Mouse (Mus musculus) forebrain, embryonic 16.5 days (tissue): ENCODE measurements at regions not wholly inside any gene's neighbourhood (a gene's known extent, or its start where the extent isn't known, plus 50 kb on each side); places are given as distances from the start of the nearest gene placed in this dataset.
"Not testable (repeated sequence)": the region's sequence is repeated elsewhere in the genome, so short reads cannot be mapped to it uniquely, and the experiment has no call there.

Source experiments
- ATAC-seq: fragments of 200-750 bp; cut with Nextera tagmentation; 2 replicates; pipeline ENCODE4 v1.8.0; 2017; ENCODE audit warnings: mild to moderate bottlenecking, moderate library complexity
- H3K27ac ChIP-seq: fragments of 300-500 bp; sonication (generic); 2 replicates; pipeline ENCODE4 v1.5.1; 2014; ENCODE audit warnings: low read length, control low read depth
- H3K27me3 ChIP-seq: fragments of 300-500 bp; sonication (generic); replicated peaks from 2 replicates; pipeline ENCODE4 v1.6.1; 2014; ENCODE audit warnings: low read length; ENCODE audit not compliant: control insufficient read depth, insufficient read depth
- H3K36me3 ChIP-seq: fragments of 300-500 bp; sonication (generic); 2 replicates; pipeline ENCODE4 v1.6.1; 2014; ENCODE audit not compliant: control insufficient read depth, insufficient read depth
- H3K4me1 ChIP-seq: fragments of 300-500 bp; sonication (generic); replicated peaks from 2 replicates; pipeline ENCODE4 v1.6.1; 2014; ENCODE audit warnings: low read length; ENCODE audit not compliant: control insufficient read depth, insufficient read depth
- H3K4me2 ChIP-seq: fragments of 300-500 bp; sonication (generic); 2 replicates; pipeline ENCODE4 v1.6.1; 2014; ENCODE audit warnings: mild to moderate bottlenecking, low read length, control low read depth
- H3K4me3 ChIP-seq: fragments of 300-500 bp; sonication (generic); replicated peaks from 2 replicates; pipeline ENCODE4 v1.5.1; 2014; ENCODE audit warnings: mild to moderate bottlenecking, low read length, control low read depth
- H3K9ac ChIP-seq: fragments of 300-500 bp; sonication (generic); replicated peaks from 2 replicates; pipeline ENCODE4 v1.6.1; 2014; ENCODE audit warnings: low read depth, low read length, control low read depth
- H3K9me3 ChIP-seq: fragments of 300-500 bp; sonication (generic); 2 replicates; pipeline ENCODE4 v1.6.1; 2016; ENCODE audit warnings: low read length; ENCODE audit not compliant: control insufficient read depth
- WGBS: fragments of 180-500 bp; shearing (Covaris S2); extraction: QIAGEN DNeasy Blood & Tissue Kit; methylation state at CpG from one replicate; pipeline ENCODE4 v1.1.7; 2014; 5-methylcytosine and 5-hydroxymethylcytosine counted together

DNA sequence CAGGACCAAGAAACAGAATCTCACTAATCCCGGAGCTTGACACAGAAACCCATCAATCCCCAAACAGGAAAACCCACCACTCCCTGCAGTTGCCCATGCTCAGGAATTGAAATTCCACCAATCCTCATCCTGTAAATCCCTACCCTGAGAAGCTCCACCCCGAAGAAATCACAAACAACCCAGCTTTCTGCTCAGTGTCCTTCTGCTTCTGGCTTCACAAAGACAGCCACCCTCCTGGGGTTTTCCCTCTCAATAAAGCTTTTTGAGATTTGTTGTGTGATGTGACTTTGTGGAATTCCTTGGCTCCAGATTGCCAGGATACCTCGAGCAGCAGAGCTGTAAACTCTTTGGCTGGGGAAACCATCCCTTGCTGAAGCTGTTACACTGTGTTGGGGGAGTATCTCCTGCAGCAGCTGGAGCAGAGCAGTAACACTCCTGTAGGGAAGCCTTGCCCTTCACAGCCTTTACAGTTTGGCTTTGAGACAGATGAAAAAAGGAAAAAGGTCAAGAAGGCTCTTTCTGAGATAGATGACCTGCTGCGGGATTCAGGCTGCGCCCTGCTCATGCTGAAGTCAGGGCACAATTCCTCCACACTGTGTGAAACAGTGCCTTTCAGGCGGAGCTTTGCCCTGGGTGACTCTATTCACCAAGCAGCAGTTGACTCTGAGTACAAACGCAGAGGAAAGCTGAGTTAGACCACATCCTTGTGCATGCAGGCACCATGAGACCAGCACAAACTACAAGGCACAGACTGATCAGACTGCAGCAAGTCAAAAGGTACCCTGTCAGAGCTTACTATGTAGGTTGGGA, 180.6 kb upstream of the Peli2 start:
- Histone ChIP-seq H3K4me1 (no peaks in the 10 kb centered on the region), H3K27me3 (no peaks in the 10 kb centered on the region), H3K27ac (no peak overlapping the region), H3K9me3 (no peaks in the 10 kb centered on the region), H3K4me2 (no peak overlapping the region), H3K9ac (no peak overlapping the region), H3K4me3 (no peak overlapping the region), H3K36me3 (no peaks in the 10 kb centered on the region)
- ATAC-seq, result no peak
- WGBS, result 49% methylated on average over 7 of the region's 7 CpGs

DNA sequence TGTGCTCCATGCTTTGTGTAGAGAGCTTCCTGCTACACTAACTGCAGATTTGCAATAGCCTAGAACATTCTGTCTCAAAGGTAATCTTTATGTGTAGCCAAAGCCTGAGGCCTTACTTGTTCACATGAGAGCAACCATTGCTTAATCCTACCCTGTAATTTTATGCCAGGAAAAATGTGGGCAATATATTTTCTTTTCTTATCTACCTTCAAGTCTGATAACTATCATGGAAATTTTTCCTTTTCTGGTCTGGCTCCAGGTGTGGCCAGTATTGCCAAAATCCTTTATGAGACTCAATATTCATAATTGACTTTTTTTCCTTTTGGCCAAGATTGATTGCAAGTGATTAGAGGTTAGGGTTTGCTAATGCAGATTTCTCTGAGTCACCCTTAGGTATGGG, 178.0 kb upstream of the Peli2 start:
- Histone ChIP-seq H3K4me2 (no peak overlapping the region), H3K27me3 (no peaks in the 10 kb centered on the region), H3K9me3 (no peaks in the 10 kb centered on the region), H3K4me1 (no peaks in the 10 kb centered on the region), H3K36me3 (no peaks in the 10 kb centered on the region), H3K4me3 (no peak overlapping the region), H3K27ac (no peak overlapping the region), H3K9ac (no peak overlapping the region)
- no peak for ATAC-seq

DNA sequence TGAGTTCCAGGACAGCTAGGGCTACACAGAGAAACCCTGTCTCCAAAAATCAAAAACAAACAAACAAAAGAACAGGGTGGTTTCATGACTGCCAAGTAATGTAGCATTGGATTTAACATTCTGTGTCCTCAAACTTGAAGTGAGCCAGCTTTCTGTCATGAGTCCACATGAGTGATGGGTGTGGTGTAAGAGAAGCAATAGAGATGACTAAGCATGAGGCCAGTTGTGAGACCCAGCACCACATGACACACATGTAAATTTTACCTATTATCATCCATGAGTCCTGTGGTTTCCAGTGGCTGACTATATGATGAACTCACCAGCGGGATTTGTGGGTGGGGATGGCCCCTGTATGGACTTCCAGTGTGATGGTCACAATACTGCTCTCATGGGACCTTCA, 176.0 kb upstream of the Peli2 start:
- Histone ChIP-seq H3K9ac (no peak overlapping the region), H3K27ac (no peak overlapping the region), H3K4me1 (no peaks in the 10 kb centered on the region), H3K9me3 (no peaks in the 10 kb centered on the region), H3K27me3 (no peaks in the 10 kb centered on the region), H3K4me3 (no peak overlapping the region), H3K36me3 (no peaks in the 10 kb centered on the region), H3K4me2 (no peak overlapping the region)
- WGBS, result 92% methylated on average over 1 of the region's 1 CpGs
- no peak for ATAC-seq

DNA sequence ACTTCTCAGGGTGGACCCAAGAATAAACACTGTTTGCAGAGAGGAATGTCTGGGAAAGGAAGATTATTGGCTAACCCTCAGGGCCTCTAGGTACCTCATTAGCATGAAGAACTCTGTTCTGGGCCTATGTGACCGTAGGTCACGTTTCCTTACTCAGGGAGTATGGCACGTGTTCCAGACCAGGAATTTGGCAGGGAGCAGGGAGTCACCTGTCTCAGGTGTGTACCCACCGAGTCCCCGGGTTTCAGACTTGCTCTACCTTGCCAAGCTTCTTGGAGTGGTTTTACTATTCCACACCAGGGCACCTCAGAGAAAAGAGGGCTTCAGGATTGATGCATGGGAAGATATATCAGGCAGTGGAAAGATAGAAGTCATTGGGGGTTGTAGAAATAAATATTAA, 169.6 kb upstream of the Peli2 start:
- no peaks in the 10 kb centered on the region for H3K36me3 ChIP-seq
- no peaks in the 10 kb centered on the region for H3K9me3 ChIP-seq
- H3K4me3 ChIP-seq, result no peak overlapping the region
- H3K4me2 ChIP-seq, result no peak overlapping the region
- H3K4me1 ChIP-seq, result no peaks in the 10 kb centered on the region
- H3K27me3 ChIP-seq, result no peaks in the 10 kb centered on the region
- WGBS, result 85% methylated on average over 5 of the region's 5 CpGs
- no peak overlapping the region for H3K9ac ChIP-seq
- ATAC-seq, result no peak
- no peak overlapping the region for H3K27ac ChIP-seq

DNA sequence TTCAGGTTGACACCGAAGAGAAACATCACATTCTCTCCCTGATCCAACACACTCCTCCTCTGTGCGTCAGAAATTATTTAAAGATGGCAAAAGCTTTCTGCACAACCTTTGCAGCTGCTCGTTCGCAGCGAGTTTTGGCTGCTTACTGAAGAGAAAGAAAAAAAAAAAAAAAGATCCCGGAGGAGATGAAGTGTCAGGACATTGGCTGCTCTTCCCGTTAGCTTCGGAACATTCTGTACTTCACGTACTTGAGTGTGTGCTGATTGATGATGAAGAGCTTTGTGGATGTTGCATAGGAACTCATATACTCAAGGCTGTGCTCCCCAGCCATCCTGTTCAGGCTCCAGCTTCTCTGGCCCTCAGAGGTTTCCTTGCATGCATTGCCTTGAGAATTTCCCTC, 162.5 kb upstream of the Peli2 start:
- H3K4me3 ChIP-seq, result no peak overlapping the region
- no peak for ATAC-seq
- 93% methylated on average over 9 of the region's 9 CpGs for WGBS
- H3K27me3 ChIP-seq, result no peaks in the 10 kb centered on the region
- H3K9ac ChIP-seq, result no peak overlapping the region
- no peaks in the 10 kb centered on the region for H3K36me3 ChIP-seq
- no peak overlapping the region for H3K27ac ChIP-seq
- peaks cover 7% of the 10 kb centered on the region for H3K4me1 ChIP-seq
- no peak overlapping the region for H3K4me2 ChIP-seq
- H3K9me3 ChIP-seq, result no peaks in the 10 kb centered on the region

DNA sequence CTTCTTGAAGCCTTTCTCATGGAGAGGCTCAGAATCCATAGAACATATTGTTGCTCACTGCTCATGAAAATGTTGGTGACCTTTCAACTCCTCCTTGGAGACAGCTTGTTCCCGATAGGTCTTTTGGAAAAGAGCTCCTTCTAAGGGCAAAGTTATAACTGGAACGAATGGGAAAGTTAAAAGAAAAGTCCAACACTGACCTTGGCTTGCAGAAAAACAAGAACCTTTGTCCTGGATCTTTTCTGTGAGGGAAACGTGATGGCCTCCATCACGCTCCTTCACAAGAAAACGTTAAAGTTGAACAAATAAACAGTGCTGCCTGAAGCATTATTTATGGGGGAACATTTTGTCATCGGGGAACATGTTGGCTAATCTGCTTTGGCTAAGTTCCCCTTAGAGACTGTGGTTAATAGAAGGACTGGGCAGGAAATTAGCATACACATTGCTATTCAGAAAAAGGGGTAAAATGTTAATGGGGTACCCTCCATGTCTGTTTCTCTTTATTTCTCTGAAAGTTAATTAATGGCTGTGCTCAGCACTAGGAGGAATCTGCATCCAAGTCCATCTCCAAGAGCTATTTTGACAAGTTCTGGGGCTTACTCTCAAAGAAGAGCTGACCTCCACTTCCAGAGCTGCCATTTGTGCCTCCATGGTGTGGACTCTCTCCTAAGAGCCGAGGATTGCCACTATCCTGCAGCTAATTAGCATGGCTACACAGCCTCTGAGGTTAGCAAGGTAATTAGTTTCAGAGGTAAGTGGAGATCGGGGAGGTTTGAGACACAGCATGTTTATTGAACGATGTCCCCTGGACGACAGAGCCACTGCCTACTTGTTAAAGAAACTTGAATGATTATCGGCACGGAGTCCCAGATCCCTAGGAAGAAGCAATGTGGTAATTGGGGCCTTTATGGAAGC, 161.0 kb upstream of the Peli2 start:
- Histone ChIP-seq H3K27ac (no peak overlapping the region), H3K4me1 (peaks cover 7% of the 10 kb centered on the region), H3K9ac (no peak overlapping the region), H3K36me3 (no peaks in the 10 kb centered on the region), H3K4me2 (no peak overlapping the region), H3K4me3 (no peak overlapping the region), H3K9me3 (no peaks in the 10 kb centered on the region), H3K27me3 (no peaks in the 10 kb centered on the region)
- ATAC-seq, result no peak
- WGBS, result 25% methylated on average over 12 of the region's 12 CpGs

DNA sequence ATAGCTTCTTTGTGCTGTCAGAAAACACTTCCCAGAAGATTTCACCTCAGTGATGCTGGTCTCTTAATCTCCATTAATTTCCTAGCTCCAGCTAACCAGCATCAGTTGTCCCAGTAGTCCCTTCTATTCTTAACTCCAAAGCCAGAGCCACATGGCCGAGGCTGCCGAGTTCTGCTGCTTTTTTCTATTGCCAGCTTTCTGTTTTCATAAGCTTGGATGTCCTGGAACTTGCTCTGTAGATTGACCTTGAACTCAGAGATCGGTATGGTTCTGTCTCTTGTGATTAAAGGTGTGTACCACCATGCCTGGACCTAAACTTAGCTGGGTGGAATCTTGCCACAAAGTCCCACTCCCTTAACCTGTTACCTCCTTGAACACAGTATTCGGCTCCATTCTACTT, 155.8 kb upstream of the Peli2 start:
- 88% methylated on average over 4 of the region's 4 CpGs for WGBS
- ATAC-seq, H3K9ac ChIP-seq, H3K4me1 ChIP-seq, H3K27ac ChIP-seq, H3K36me3 ChIP-seq, H3K27me3 ChIP-seq, H3K4me3 ChIP-seq, H3K4me2 ChIP-seq, H3K9me3 ChIP-seq: not testable (repeated sequence)

DNA sequence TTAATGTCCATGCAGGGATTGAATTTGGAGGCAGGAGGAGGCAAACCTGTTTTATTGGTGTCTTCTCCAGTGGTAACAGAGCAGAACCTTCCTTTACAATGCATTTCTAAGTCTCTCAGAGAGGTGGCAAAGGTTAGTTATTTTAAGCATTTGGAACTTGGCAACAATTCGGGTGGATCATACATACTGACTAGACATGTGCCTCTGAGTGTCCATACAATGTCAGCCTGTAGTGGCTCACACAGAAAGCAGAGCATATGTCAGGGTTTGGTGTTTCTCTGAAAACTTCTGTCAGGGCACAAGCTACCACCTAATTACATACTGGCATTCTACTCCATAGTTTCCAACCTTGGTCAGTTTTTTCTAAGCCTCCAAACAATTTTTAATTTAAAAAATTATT, 150.8 kb upstream of the Peli2 start:
- H3K4me1 ChIP-seq, result no peaks in the 10 kb centered on the region
- H3K4me2 ChIP-seq, result no peak overlapping the region
- no peak overlapping the region for H3K9ac ChIP-seq
- no peaks in the 10 kb centered on the region for H3K9me3 ChIP-seq
- 64% methylated on average over 1 of the region's 1 CpGs for WGBS
- H3K36me3 ChIP-seq, result no peaks in the 10 kb centered on the region
- H3K4me3 ChIP-seq, result no peak overlapping the region
- no peak for ATAC-seq
- no peak overlapping the region for H3K27ac ChIP-seq
- H3K27me3 ChIP-seq, result no peaks in the 10 kb centered on the region

DNA sequence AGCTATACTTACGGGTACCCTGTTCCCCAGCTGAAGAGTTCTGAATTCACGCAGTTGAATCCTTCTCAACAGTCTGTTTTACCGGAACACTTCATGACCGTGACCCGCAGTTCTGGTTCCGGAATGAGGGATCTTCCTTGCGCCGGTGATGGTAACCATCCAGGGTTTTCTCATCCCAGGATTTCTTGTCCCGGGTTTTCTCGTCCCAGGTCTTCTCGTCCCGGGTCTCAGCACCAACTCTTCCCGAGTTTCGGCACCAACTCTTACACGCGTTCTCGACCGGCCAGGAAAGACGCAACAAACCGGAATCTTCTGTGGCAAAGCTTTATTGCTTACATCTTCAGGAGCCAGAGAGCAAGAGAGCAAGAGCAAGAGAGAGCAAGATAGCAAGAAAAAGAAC, 147.5 kb upstream of the Peli2 start:
- H3K36me3 ChIP-seq, H3K9me3 ChIP-seq, H3K27ac ChIP-seq, ATAC-seq, H3K4me2 ChIP-seq, H3K9ac ChIP-seq, H3K4me3 ChIP-seq, H3K4me1 ChIP-seq, H3K27me3 ChIP-seq: not testable (repeated sequence)
- 94% methylated on average over 20 of the region's 20 CpGs for WGBS
